Mouse (Mus musculus) cerebellum, adult 8-10 months (tissue): ENCODE measurements around the gene Cdyl2.

Experiments used
- DNase-seq: peaks from one replicate; pipeline ENCODE4 v3.0.0; 2022

Gene Cdyl2

GRCm38 (mm10) chr8:116670604-116671003 lies 62.2 kb downstream of the Cdyl2 start:
- no peak for DNase-seq

DNA sequence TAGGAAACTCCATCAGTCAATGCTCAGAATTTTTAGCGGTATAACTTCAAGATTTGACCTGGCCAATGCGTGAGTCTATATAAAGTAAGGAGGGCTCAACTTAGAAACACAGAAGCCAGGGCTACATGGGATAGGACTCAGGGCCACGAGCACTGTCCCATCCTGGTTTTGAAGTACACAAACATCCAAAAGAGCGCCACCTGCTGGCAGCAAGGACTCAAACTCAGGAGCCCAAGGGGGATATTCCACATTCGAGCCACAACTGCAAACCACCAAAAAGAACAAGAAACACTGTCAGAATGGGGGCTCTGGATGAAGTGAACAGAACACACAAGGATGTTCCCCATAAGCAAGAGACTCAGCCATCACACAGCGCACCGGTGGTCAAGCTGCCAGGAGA lies 63.8 kb downstream of the Cdyl2 start:
- DNase-seq: no peak

DNA sequence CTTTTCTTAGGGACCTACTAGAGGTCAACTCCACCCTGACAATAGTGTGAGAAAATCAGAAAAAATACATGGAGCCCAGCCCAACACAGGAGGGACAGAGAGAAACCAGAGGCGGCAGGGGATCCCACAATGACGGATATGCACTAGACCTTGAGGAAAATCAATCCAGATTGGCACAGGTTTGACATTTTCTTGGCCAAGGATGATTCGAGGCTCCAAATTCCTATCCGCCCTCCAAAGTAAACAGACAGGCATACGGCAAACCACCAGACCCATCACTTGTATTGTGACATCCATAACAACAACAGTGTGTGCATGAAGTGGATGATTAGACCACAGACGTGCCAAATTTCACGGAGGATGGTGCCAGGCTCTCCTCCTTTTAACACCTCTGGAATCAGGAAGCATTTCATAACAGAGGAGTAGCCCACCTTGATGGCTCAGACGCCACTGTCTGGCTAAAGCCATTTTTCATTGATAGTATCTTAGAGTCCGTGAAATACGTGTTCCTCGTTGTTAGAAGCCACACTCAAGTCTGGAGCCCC lies 65.9 kb downstream of the Cdyl2 start:
- DNase-seq: no peak

GRCm38 (mm10) chr8:116661521-116661920 lies 71.3 kb downstream of the Cdyl2 start:
- peak; percentile 20 for DNase-seq

DNA sequence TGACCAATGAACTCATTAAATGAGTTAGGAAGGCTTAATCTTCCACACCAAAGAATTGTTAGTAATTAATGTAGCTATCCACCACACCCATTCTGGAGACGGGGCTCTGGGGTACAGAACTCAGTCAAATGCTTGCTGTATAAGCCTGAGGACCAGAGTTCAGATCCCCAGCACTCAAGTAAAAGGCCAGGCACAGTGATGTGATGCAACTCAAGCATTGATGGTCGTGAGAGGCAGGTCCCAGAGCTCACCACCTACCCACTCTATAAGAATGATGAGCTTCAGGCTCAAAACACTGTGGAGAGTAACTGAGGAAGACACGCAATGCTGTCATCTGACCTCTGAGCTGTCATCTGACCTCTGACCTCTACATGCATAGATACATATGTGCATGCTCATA lies 76.0 kb downstream of the Cdyl2 start:
- no peak for DNase-seq

- DNase-seq: no peak
Measured at GRCm38 (mm10) chr8:116654881-116655280, 77.9 kb downstream of the Cdyl2 start.

- no peak for DNase-seq
Measured at GRCm38 (mm10) chr8:116652949-116653348, 79.8 kb downstream of the Cdyl2 start.

DNA sequence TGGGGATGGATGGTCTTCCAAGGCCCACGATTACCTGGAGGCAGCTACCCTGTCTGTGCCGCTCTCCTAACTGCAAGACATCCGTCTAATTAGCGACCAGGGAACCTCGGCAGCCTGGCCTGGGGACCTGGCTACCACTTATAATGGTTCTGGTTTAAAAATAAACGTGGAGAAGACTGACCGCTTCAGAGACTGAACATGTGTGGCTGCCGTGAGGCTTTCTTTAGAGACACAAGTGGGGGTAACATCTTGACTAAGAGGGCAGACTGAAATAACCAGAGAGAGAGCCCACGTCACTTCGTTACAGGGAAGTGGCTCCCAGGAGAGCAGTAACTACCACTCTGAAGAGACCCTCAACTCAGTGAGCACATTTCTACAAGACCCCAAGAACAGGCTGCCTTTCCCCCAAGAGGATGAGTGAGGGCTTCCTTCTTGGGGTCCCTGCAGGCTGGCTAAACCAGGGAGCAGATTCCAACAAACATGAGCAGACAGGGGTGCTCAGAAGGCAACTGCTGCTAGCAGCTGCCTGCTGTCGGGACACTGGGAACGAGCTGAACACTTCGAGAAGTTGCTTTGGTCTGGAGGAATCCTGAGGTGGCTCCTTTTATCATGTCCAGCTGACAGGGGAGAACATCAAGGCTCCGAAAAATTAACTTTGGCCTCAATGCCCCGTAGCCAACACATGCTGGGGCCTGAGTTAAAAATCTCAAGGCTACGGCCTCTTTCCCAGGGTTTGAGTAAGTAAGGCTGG lies 82.6 kb downstream of the Cdyl2 start:
- DNase-seq: no peak

GRCm38 (mm10) chr8:116645376-116645775 lies 87.4 kb downstream of the Cdyl2 start:
- no peak for DNase-seq

- no peak for DNase-seq
Measured at GRCm38 (mm10) chr8:116640925-116641324, 91.9 kb downstream of the Cdyl2 start.

DNA sequence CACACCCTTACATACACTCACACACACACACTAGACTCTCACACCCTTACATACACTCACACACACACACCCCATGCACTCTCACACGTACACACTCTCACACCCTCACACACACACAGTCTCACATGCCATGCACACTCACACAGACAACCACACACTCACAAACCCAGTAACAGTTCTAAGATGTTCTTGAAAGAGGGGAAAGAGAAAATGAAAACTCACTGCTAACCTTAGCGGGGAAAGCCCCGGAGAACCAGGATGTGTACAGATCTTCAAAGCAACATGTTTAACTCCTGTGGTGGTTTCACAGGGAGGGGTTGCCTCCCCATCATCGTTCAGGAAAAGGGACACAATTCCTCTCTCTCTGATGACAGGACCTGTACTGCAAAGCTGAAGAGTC lies 94.8 kb downstream of the Cdyl2 start:
- no peak for DNase-seq

GRCm38 (mm10) chr8:116637193-116637592 lies 95.6 kb downstream of the Cdyl2 start:
- DNase-seq: no peak

DNA sequence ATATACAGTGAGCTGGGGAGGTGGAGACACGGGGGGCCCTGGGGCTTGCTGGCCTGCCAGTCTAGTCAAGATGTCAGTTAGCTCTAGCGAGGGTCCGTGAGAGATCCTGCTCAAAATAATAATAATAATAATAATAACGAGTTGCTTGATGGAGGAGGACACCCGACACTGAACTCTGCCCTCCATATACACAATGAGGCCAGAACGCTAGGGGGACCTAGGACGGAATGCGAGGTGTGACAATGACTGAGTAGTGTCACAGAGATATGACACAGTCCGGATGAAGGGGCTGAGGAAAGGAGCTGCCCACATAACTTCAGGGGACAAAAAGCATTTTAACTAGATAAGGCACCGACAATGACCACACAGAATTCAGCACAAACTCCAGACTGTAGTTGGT lies 96.4 kb downstream of the Cdyl2 start:
- no peak for DNase-seq

DNA sequence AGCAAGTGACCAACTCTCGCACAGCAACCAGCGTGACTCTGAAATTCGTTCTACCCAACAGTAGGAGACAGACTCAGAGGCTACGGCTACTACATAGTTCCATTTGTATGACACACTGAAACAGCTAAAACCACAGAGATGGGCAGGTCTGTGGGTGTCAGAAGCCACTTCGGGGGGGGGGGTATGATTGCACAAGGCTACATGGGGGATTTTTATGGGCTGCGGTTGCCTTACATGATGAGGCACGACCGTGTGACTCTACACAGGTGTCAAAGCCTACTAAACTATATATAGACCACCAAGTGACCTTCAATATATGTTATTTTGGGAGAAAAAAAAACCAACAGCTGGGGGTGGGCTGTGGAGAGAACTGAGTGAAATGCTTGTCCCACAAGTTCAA lies 96.8 kb downstream of the Cdyl2 start:
- no peak for DNase-seq

DNA sequence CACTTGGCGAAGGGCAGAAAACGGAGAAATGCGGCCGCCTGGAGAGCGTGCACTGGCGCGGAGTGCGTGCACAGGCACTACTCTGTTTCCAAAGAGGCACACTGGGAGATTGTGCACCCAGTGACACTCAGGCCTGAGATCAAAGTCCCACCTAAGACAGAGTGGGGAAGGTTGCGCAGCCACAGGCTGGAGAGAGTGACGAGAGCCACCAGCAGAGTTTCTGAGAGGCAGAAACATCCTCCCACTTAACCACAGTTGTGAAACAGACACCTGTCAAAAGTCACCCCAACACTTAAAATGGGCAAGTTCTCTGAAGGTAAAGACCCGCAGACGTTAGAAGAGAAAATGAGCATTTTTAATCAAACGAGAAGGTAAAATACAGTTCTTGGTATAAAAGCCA lies 97.5 kb downstream of the Cdyl2 start:
- DNase-seq: no peak

- DNase-seq: no peak
Measured at GRCm38 (mm10) chr8:116634436-116634835, 98.4 kb downstream of the Cdyl2 start.

DNA sequence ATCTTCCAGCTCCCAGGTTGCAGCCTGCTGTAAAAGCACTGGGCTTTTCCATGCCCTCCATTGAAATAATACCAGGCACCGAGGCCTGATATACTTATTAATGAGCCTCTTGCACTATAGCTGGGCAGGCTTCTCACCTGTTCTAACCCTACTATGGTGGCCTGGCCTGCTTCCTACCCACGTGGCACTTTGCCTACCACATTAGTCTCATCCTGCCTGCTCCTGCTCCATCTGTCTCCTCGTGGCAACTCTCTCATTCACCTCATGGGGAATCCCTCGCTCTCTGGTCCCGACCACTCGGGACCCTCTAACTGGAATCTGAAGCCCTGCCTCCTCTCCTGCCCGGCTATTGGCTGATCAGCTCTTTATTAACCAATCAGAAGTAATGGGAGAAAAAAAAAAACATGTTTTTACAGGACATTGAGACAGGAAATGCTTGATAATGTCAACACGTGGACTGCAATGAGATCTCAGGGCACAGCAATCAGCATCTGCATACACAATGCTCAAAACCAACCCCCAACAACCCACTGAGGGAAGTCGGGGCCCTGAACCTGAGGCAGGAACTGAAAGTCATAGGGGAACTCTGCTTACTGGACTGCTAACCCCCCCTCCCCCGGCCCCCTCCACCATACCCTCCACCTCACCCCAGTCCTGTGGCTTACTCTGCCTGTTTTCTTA lies 99.2 kb downstream of the Cdyl2 start:
- peak; percentile 61 for DNase-seq

GRCm38 (mm10) chr8:116630066-116630465 lies 102.7 kb downstream of the Cdyl2 start:
- DNase-seq: no peak

DNA sequence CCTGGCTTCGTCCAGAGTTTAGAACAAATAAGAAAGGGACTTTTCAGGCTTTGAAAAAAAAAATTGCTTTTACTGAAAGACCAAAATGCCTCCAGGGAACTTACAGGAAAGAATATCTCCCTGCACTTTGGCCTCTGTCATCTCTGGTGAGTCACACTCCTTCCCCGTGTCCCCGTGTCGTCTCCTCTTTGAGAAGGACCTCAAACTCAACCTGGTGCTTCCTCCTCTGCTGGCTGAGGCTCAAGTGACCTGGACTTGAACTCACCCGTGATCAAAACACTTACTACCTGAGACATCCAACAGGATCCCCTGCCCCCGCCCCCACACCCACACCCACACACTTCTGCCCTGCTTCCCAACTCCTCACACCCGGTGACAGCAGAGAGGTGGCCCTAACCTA lies 103.8 kb downstream of the Cdyl2 start:
- DNase-seq: no peak

DNA sequence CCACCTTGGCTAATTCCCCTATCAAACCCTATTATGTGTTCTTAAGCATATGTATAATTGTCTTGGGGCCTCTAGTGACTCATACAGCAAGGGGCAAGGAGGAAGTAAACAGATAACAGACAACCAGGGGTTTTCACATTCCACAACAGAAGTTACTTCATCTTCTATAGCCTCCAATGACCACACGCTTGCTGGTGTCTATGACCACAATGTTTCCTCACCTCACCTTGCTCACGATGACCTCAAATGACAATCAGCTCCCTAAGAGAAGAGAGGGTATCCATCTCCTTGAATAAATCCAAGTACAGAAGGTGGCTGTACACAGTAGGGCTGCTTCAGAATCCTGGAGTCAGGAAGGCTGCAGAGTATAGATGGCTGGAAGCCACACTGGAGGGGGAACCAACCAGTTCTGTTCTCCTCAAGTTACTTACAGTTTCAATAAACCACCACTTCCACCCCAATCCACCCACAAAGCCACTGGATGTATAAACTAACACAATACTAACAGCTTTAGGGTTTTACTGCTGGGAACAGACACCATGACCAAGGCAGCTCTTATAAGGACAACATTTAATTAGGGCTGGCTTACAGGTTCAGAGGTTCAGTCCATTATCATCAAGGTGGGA lies 104.8 kb downstream of the Cdyl2 start:
- DNase-seq: no peak

- no peak for DNase-seq
Measured at GRCm38 (mm10) chr8:116623591-116623990, 109.2 kb downstream of the Cdyl2 start.

GRCm38 (mm10) chr8:116622326-116622725 lies 110.5 kb downstream of the Cdyl2 start:
- DNase-seq: no peak

GRCm38 (mm10) chr8:116621158-116621961 lies 111.4 kb downstream of the Cdyl2 start:
- no peak for DNase-seq
